Mouse (Mus musculus): ENCODE data around the gene Plch2.
A peak's percentile ranks its signal among the peaks of the same experiment; 100 is the strongest.

Gene Plch2

DNA sequence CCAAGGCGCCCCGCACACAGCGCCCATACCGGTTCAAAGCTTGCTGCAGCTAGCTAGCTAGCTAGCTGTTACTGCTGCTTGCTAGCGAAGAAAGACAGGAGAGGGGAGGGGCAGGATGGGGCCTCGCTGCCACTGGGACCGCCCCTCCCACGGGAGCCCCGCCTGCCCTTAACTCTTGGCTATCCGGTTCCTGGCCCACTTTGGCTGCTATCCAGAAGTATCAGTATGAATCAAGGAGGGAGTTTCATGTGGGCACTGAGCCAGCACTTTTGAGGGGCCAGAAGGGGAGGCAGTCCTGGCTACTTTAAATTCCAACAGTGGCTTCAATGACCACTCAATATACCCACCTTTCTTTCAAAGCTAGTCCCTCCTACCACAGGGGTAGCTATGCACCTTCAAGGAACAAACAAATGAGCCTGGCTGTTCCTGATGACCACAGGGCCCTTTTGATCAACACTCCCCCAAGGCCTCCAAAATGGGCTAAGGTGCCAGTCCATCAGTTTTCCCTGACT, 37.2 kb downstream of the Plch2 start:
- DNase-seq: no peak

- DNase-seq: no peak
Measured at GRCm38 (mm10) chr4:155018601-155019335, 37.8 kb downstream of the Plch2 start.

GRCm38 (mm10) chr4:155018066-155018465, 38.5 kb downstream of the Plch2 start:
- no peak for DNase-seq

DNA sequence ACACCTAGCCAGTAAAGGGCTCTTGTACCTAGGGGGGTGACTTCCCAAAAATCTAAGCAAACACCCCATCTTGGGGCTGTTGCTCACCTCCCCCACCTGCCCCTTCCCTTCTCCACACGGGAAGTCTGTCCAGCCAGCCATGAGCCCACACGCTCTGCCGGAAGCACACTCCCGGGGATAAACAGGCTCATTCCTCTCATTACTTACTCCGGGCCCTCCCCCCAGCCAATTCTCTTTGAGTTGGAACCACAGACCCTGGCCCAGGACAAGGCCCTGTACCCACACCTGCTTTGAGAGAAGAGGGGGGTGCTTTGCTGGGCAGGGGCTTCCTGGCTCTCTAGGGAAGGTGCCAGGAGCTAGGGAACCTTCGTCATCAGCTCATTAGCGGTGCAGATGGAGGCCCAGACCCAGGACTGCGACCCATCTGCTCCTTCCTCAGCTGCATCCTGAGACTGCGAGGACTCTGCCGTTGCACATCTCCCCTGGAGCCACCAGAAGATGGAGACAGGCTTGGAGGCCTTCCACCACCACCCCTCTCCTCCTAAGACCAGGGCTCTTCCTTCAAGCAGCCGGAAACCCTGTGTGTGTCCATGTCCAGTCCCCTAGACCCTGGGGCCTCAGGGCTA, 39.2 kb downstream of the Plch2 start:
- DNase-seq: no peak

DNA sequence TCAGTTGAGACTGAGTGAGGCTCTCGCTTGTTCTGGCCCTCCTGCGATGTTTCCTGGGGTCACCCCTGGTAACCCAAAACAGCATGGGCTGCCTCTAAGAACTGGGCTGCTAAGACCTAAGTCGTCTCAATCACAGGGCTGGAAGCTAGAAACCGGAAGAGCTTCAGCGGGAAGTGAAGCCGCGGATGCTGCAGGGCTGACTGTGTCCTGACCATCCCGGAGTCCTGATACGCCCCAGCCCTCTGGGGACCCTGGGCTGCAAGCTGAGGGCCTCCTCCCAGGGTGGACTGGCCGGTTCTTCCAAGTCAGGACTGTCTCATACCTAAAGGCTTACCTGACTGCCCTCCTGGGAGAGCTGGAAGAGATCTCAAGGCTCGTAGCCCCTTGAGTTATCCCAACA, 39.8 kb downstream of the Plch2 start:
- DNase-seq: no peak

GRCm38 (mm10) chr4:155015550-155015949, 41.0 kb downstream of the Plch2 start:
- no peak for DNase-seq

- no peak for DNase-seq
Measured at GRCm38 (mm10) chr4:155014791-155015190, 41.8 kb downstream of the Plch2 start.

GRCm38 (mm10) chr4:155014244-155014643, 42.3 kb downstream of the Plch2 start:
- no peak for DNase-seq

GRCm38 (mm10) chr4:155012788-155013187, 43.8 kb downstream of the Plch2 start:
- DNase-seq: peak in 1 of 2 experiments; percentile 16

- no peak for DNase-seq
Measured at GRCm38 (mm10) chr4:155012115-155012514, 44.5 kb downstream of the Plch2 start.

- no peak for DNase-seq
Measured at GRCm38 (mm10) chr4:155011312-155012025, 45.1 kb downstream of the Plch2 start.

GRCm38 (mm10) chr4:155010870-155011269, 45.7 kb downstream of the Plch2 start:
- DNase-seq: no peak

DNA sequence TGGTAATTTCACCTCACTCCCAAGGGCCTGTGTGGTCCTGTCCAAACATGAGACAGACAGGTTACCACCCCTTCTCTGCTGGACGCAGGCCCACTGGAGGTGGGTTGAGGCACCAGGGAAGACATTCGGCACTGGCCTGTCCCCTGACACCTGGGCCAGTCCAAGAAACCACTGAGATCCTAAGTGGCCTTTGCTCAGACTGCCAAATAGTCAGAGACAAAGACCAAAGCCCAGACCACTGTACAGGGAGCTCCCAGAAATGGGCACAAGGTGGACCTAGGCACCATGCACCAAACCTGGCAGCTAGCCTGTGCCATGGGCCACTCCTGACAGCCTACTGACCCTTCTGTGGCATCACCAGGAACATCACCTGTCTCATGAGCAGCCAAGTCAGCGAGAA, 47.4 kb downstream of the Plch2 start:
- DNase-seq: no peak

DNA sequence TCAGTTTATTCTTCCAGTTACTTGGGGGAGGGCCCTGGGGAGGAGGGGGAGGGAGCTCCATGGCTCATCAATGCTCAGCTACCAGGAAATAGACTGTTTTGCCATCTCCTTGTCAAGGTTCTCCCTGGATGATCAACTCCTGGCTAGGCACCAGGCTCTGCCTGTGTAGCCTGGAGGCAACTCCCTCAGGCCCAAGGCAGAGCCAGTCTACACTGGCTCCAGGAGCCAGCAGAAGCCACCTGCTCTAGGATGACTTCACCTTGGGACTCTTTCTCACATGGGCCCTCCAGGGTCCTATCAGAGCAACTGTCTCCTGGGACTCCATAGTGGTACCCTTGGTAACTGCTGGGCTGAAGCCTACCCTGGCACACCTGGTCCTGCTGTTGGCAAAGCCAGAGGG, 48.5 kb downstream of the Plch2 start:
- DNase-seq: no peak

- no peak for DNase-seq
Measured at GRCm38 (mm10) chr4:155007641-155008040, 48.9 kb downstream of the Plch2 start.

GRCm38 (mm10) chr4:155006296-155006695, 50.3 kb downstream of the Plch2 start:
- DNase-seq: no peak

GRCm38 (mm10) chr4:155005278-155005677, 51.3 kb downstream of the Plch2 start:
- DNase-seq: no peak

- DNase-seq: no peak
Measured at GRCm38 (mm10) chr4:154999379-154999778, 57.2 kb downstream of the Plch2 start.

DNA sequence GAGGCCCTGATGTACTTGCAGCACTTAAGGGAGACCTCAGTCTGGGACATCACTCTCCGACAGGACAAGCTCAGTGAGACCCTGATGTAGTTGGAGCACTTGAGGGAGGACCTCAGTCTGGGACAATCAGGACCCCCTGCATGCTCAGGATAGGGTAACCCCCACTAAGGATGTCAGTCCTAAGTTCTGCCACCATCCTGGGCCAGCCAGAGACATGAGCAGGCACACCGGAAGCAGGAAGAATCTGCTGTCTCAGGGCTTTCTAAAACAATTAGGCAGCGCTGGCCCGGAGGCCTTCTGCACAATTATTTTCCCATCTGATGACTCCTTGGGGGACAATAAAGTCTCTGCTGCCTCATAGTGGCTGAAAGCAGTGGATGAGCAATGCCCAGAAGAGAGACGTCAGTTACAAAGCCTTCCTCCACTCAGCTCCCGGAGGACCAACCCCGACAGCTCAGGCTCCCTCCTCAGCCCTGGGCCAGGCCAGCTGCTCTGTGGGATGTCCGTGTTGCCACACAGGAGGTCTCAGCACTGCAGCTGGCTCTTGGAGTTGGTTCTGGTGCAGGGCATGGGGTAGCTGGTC, 59.9 kb downstream of the Plch2 start:
- DNase-seq: no peak

GRCm38 (mm10) chr4:154994876-154995275, 61.7 kb downstream of the Plch2 start:
- no peak for DNase-seq

GRCm38 (mm10) chr4:154986750-154987149, 69.8 kb downstream of the Plch2 start:
- DNase-seq: no peak

GRCm38 (mm10) chr4:154986096-154986495, 70.5 kb downstream of the Plch2 start:
- peak; percentile 31 to 35 for DNase-seq

DNA sequence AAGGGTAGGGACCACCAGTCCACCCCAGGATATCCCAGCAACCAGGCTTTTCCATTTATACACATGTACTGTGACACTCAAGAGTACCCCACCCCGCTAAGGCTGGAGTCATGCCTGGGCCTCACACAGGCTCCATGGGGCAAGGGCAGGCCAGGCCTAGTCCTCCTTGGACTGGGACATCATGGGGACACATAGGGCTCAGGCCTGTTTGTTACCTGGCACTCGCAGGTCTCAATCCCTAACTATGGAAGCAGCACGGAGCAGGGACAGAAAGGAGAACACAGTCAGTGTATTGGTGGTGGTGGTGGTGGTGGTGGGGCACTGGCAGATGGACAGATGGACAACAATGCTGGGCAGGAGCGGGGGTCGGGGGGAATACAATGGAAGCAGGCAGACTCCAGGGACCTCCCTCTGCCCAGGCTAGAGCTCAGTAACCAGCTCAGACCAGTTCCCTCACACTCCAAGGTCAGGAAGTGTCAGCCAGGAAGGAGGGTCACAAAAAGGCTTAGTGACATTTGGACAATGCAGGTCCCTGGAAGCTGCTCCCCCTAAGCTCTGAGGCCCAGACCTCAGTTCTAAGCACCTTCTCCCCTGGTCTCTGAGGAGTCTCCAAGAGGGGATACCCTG, 71.3 kb downstream of the Plch2 start:
- DNase-seq: no peak

Data from thymus, adult 18-20 months (tissue).